Mouse (Mus musculus): Measurements from ENCODE around the gene Smoc1.

DNA sequence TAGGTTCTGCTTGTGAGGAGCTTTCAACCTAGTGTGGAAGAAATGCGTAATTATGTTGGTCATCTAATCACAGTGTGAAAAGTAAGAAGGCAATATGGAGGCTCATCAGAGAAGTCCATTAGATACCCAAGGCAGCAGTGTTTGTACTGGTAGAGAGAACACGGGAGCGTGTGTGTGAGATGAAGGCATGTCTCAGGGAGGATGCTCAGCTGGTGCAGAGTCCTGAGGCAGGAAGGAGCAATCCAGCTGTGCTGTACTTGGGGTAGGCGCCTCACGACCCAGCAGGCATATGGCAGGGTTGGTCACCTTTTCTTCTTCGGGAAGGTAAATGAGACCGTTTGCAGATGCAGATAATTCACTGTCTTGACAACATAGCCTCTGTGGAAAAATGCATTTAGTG lies 70.7 kb downstream of the Smoc1 start:
- TF ChIP-seq CTCF (conservative IDR thresholded peaks at IDR 0.05; ENCODE audit: low read length), result no peak
- TF ChIP-seq POU5F1 (IDR thresholded peaks at IDR 0.05; ENCODE audit: borderline replicate concordance, low read length), result no peak
- no peak for TF ChIP-seq NANOG (IDR thresholded peaks at IDR 0.05; ENCODE audit: borderline replicate concordance, low read length)

Data from E14TG2a.4 (cell line).